Mouse (Mus musculus) thymus, postnatal 36 days (tissue): Measurements from ENCODE around the gene Kif16b.
"Not testable (repeated sequence)": the region's sequence is repeated elsewhere in the genome, so short reads cannot be mapped to it uniquely, and the experiment has no call there.

ENCODE experiments used
- DNase-seq, 2 experiments: peaks; one replicate each; pipeline ENCODE4 v3.0.0; 2022; ENCODE audit warnings: mixed read lengths in 2 of 2

The Kif16b gene

DNA sequence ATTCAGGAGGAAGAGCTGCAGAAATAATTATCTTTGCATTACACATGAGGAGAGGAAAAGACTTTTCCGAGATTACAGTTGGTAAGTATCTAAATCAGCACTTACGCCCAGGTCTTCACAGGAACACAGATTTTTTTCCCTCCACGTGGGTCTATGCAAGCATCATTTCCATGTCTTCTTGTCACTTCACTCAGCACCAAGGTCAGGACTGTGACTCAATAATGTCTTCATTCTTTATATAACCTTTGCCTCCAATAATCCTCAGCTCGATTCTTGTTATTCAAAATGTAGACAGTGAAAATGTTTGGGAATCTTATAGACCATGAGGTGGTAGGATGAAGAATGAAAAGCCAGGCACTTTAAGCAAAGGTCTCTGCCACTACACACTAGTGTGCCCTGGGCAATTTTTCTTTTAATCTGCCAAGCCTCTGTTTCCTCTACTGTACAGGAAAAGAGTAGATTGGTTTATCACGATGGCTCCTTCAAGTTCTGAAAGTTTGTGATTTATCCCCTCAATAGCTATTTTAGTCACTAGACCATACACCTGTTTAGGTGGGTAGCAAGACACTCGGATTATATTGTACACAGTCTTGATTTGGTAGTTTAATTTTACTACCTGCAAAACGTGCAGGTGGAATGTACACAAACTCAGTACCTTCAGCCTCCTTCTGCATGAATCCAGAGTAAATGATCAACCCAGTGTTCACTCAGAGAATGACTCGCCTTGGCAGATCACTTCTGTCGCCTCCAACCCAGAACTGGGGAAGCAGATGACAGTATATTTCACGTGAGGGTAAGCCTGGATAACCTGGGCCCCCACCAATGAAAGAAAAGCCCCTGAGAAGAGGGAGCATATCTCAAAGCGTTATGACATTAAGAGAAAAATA is 316.2 kb downstream of the Kif16b start:
- no peak for DNase-seq

DNA sequence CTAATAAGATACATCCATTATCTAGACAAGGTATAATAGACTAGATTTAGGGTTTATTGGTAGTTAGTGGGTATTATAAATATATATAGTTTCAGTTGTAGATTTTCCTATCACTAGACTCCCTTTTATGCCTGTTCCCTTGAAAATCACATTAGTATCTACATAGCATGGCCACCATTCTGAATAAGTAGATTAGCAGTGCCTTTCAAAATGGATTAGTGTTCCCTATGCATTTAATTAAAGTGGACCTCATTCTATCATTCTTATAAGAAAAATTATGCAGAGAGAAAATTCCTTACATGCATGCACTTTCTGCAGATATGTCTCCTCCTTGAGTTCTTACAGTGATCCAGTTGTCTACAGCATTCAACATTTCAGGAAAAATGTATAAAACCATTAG is 320.9 kb downstream of the Kif16b start:
- no peak for DNase-seq

DNA sequence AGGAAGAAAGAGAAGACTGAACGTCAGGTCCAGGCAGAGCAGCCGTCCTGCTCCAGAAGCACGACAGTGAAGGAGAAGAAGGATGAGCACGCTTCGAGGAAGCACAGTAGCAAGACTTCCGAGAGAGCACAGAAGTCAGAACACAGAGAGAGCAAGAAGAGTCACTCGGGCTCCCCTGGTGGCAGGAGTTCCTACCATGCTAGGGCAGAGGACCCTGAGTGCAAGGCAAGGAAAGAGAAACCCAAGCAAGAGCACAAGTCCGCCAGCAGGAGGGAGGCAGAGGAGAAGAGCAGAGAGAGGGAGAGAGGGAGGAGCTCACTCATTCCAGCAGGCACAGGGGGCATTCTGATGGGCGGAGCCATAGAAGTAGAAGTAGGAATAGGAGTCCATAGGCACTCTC is 323.9 kb downstream of the Kif16b start:
- DNase-seq = not testable (repeated sequence)

DNA sequence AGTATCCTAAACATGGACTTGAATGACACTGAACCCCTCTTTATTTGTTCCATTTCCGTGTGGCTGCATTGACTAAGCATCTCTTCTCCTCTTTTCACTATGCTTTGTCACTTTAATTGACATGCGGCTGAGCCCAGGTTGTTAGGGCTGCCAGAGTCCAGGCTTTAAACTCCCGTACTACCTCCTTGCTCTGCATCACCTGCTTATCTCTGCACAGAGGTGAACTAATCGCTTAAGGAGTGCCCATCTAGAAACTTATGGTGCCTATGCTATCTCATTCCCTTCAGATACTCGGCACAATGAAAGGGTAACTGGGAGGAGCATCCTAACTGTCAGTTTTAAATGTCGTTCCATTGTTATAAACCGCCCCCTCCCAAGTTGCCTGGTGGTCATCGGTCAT is 331.6 kb downstream of the Kif16b start:
- DNase-seq = no peak
